Mouse (Mus musculus) layer of hippocampus, adult 2 months (tissue): ENCODE measurements around the gene Dusp14. TPM values are rescaled to one million over a fixed set of nuclear protein-coding genes. Genes with fewer than 3 reads are reported as not detected.

ENCODE experiments used
- DNase-seq, 2 experiments: peaks; one replicate each; pipeline ENCODE4 v3.0.0; 2022; ENCODE audit warnings: low spot score in 2 of 2
- H3K27ac ChIP-seq: fragments of 200-600 bp; 2 replicates; pipeline ENCODE4 v1.8.1; 2022
- H3K4me3 ChIP-seq: fragments of 200-600 bp; 2 replicates; pipeline ENCODE4 v1.8.1; 2022; ENCODE audit warnings: mild to moderate bottlenecking
- CTCF ChIP-seq: fragments of 200-600 bp; conservative IDR thresholded peaks from 2 replicates; pipeline ENCODE4 v1.8.1; 2022; ENCODE audit warnings: antibody characterized with exemption, mild to moderate bottlenecking, moderate library complexity
- total RNA-seq, 2 experiments: library from RNA; stranded (reverse); gene quantifications; 2 replicates each; pipeline ENCODE4 v1.2.3; 2021

The Dusp14 gene
- total RNA-seq, 2 experiments from 2014 or later, result 30.9 to 36.3 TPM

- peak; percentile 96 for TF ChIP-seq CTCF
These were observed 37.1 kb downstream of the Dusp14 start for GRCm38 (mm10) chr11:84031971-84032370.

GRCm38 (mm10) chr11:84028271-84029028, 40.6 kb downstream of the Dusp14 start:
- peak; percentile 54 to 63 for DNase-seq

More at GRCm38 (mm10) chr11:84031971-84032370, 37.1 kb downstream of the Dusp14 start:
- H3K27ac ChIP-seq, result no peak overlapping the region
- H3K4me3 ChIP-seq, result no peak overlapping the region
- DNase-seq, result peak; percentile 41 to 79

GRCm38 (mm10) chr11:84027231-84027630, 41.8 kb downstream of the Dusp14 start:
- H3K4me3 ChIP-seq, result no peak overlapping the region
- H3K27ac ChIP-seq, result peak overlapping the region; percentile 78
- no peak for DNase-seq
- no peak for TF ChIP-seq CTCF

More at GRCm38 (mm10) chr11:84028271-84029028, 40.6 kb downstream of the Dusp14 start:
- TF ChIP-seq CTCF, result peak; percentile 24; the same call in 1 of the 2 replicates
- Histone ChIP-seq H3K4me3 (no peak overlapping the region), H3K27ac (peak overlapping the region; percentile 78)

GRCm38 (mm10) chr11:84016810-84017508, 52.1 kb downstream of the Dusp14 start:
- Histone ChIP-seq H3K4me3 (no peak overlapping the region), H3K27ac (0 out of 2 replicates have a peak overlapping the region, but pooled peaks have one; percentile 19)
- no peak for DNase-seq
- no peak for TF ChIP-seq CTCF

GRCm38 (mm10) chr11:84016147-84016809, 52.8 kb downstream of the Dusp14 start:
- TF ChIP-seq CTCF, result no peak
- Histone ChIP-seq H3K27ac (0 out of 2 replicates have a peak overlapping the region, but pooled peaks have one; percentile 19), H3K4me3 (no peak overlapping the region)
- DNase-seq, result no peak

GRCm38 (mm10) chr11:84013105-84013504, 56.0 kb downstream of the Dusp14 start:
- TF ChIP-seq CTCF, result no peak
- Histone ChIP-seq H3K4me3 (no peak overlapping the region), H3K27ac (peak overlapping the region; percentile 73)
- peak in 1 of 2 experiments; percentile 50 for DNase-seq

GRCm38 (mm10) chr11:84011576-84011975, 57.5 kb downstream of the Dusp14 start:
- no peak for TF ChIP-seq CTCF
- DNase-seq, result no peak
- Histone ChIP-seq H3K27ac (peak overlapping the region; percentile 73), H3K4me3 (peak overlapping the region; percentile 2; the same call in 1 of the 2 replicates)

- peak; percentile 32 to 52 for DNase-seq
- H3K4me3 ChIP-seq, result peak overlapping the region; percentile 2
- TF ChIP-seq CTCF, result no peak
- peak overlapping the region; percentile 73 for H3K27ac ChIP-seq
These were observed 58.0 kb downstream of the Dusp14 start for GRCm38 (mm10) chr11:84011050-84011449.

- no peak for TF ChIP-seq CTCF
- Histone ChIP-seq H3K4me3 (no peak overlapping the region), H3K27ac (peak overlapping the region; percentile 73)
- DNase-seq, result no peak
These were observed 58.6 kb downstream of the Dusp14 start for GRCm38 (mm10) chr11:84010411-84010810.

- H3K4me3 ChIP-seq, result no peak overlapping the region
- TF ChIP-seq CTCF, result peak; percentile 54
These were observed 60.1 kb downstream of the Dusp14 start for GRCm38 (mm10) chr11:84009001-84009400.

GRCm38 (mm10) chr11:84003986-84004385, 65.1 kb downstream of the Dusp14 start:
- peak in 1 of 2 experiments; percentile 37 for DNase-seq
- TF ChIP-seq CTCF, result no peak
- Histone ChIP-seq H3K27ac (peak overlapping the region; percentile 3; the same call in 1 of the 2 replicates), H3K4me3 (no peak overlapping the region)

More at GRCm38 (mm10) chr11:84009001-84009400, 60.1 kb downstream of the Dusp14 start:
- no peak for DNase-seq
- peak overlapping the region; percentile 73 for H3K27ac ChIP-seq

GRCm38 (mm10) chr11:84001257-84001656, 67.8 kb downstream of the Dusp14 start:
- no peak for DNase-seq
- no peak overlapping the region for H3K27ac ChIP-seq
- peak; percentile 30 for TF ChIP-seq CTCF
- no peak overlapping the region for H3K4me3 ChIP-seq
